Mouse (Mus musculus) adrenal gland, adult 8-10 months (tissue): ENCODE measurements around the gene Mrps7. TPM values are rescaled to one million over a fixed set of nuclear protein-coding genes. Genes with fewer than 3 reads are reported as not detected.
"Not testable (repeated sequence)": the region's sequence is repeated elsewhere in the genome, so short reads cannot be mapped to it uniquely, and the experiment has no call there.

ENCODE experiments used
- DNase-seq: peaks from one replicate; pipeline ENCODE4 v3.0.0; 2022
- total RNA-seq, 4 experiments: library from RNA; stranded (reverse); gene quantifications; 2 replicates each; pipeline ENCODE4 v1.2.4; 2022

Mrps7 gene
- total RNA-seq, 4 experiments from 2014 or later, result 82.0 to 110 (median 92.1) TPM

GRCm38 (mm10) chr11:115629734-115630531, 26.2 kb downstream of the Mrps7 start:
- no peak for DNase-seq

GRCm38 (mm10) chr11:115630532-115631504, 27.1 kb downstream of the Mrps7 start:
- DNase-seq, result no peak

- DNase-seq, result no peak
Observed at GRCm38 (mm10) chr11:115631505-115631890, 27.8 kb downstream of the Mrps7 start.

- DNase-seq, result no peak
Observed at GRCm38 (mm10) chr11:115632247-115632646, 28.5 kb downstream of the Mrps7 start.

- DNase-seq, result no peak
Observed at GRCm38 (mm10) chr11:115632862-115633261, 29.1 kb downstream of the Mrps7 start.

GRCm38 (mm10) chr11:115634109-115634508, 30.4 kb downstream of the Mrps7 start:
- no peak for DNase-seq

GRCm38 (mm10) chr11:115635041-115635440, 31.3 kb downstream of the Mrps7 start:
- no peak for DNase-seq

- no peak for DNase-seq
Observed at GRCm38 (mm10) chr11:115635484-115635883, 31.8 kb downstream of the Mrps7 start.

- DNase-seq, result no peak
Observed at GRCm38 (mm10) chr11:115636960-115637359, 33.2 kb downstream of the Mrps7 start.

- DNase-seq, result no peak
Observed at GRCm38 (mm10) chr11:115638498-115639409, 35.0 kb downstream of the Mrps7 start.

GRCm38 (mm10) chr11:115639540-115639939, 35.8 kb downstream of the Mrps7 start:
- no peak for DNase-seq

GRCm38 (mm10) chr11:115640311-115640828, 36.6 kb downstream of the Mrps7 start:
- DNase-seq, result no peak

GRCm38 (mm10) chr11:115640978-115641663, 37.4 kb downstream of the Mrps7 start:
- DNase-seq, result no peak

GRCm38 (mm10) chr11:115641664-115642036, 37.9 kb downstream of the Mrps7 start:
- no peak for DNase-seq

GRCm38 (mm10) chr11:115642705-115643104, 39.0 kb downstream of the Mrps7 start:
- no peak for DNase-seq

- DNase-seq, result no peak
Observed at GRCm38 (mm10) chr11:115643265-115643664, 39.5 kb downstream of the Mrps7 start.

- no peak for DNase-seq
Observed at GRCm38 (mm10) chr11:115644308-115644707, 40.6 kb downstream of the Mrps7 start.

- DNase-seq, result not testable (repeated sequence)
Observed at GRCm38 (mm10) chr11:115645498-115645897, 41.8 kb downstream of the Mrps7 start.

- no peak for DNase-seq
Observed at GRCm38 (mm10) chr11:115646439-115646838, 42.7 kb downstream of the Mrps7 start.

GRCm38 (mm10) chr11:115647459-115647858, 43.7 kb downstream of the Mrps7 start:
- DNase-seq, result no peak

GRCm38 (mm10) chr11:115649706-115650105, 46.0 kb downstream of the Mrps7 start:
- no peak for DNase-seq
